Mouse (Mus musculus) neural tube, embryonic 11.5 days (tissue): ENCODE measurements around the gene Galntl6. TPM values are rescaled to one million over a fixed set of nuclear protein-coding genes. Genes with fewer than 3 reads are reported as not detected.

Source experiments
- ATAC-seq: fragments of 200-750 bp; cut with Nextera tagmentation; 2 replicates; pipeline ENCODE4 v1.8.0; 2017; ENCODE audit warnings: moderate number of reproducible peaks, mild to moderate bottlenecking, moderate TSS enrichment, moderate library complexity; ENCODE audit not compliant: insufficient read depth, low FRiP score, low TSS enrichment
- DNase-seq: peaks from one replicate; pipeline ENCODE4 v3.0.0-alpha.2; 2015; ENCODE audit warnings: low spot score
- H3K27ac ChIP-seq: fragments of 300-500 bp; sonication (generic); 2 replicates; pipeline ENCODE4 v1.5.1; 2014; ENCODE audit warnings: low read depth, mild to moderate bottlenecking, low read length
- H3K27me3 ChIP-seq: fragments of 300-500 bp; sonication (generic); 2 replicates; pipeline ENCODE4 v1.6.1; 2014; ENCODE audit warnings: mild to moderate bottlenecking, low read length, mixed read lengths; ENCODE audit not compliant: control insufficient read depth, insufficient read depth
- H3K36me3 ChIP-seq: fragments of 300-500 bp; sonication (generic); 2 replicates; pipeline ENCODE4 v1.6.1; 2014; ENCODE audit warnings: mild to moderate bottlenecking, low read length, moderate library complexity, mixed read lengths; ENCODE audit not compliant: control insufficient read depth, insufficient read depth
- H3K4me1 ChIP-seq: fragments of 300-500 bp; sonication (generic); 2 replicates; pipeline ENCODE4 v1.6.1; 2014; ENCODE audit warnings: low read length, mixed read lengths; ENCODE audit not compliant: control insufficient read depth, insufficient read depth
- H3K4me2 ChIP-seq: fragments of 300-500 bp; sonication (generic); 2 replicates; pipeline ENCODE4 v1.6.1; 2014; ENCODE audit warnings: low read depth, mild to moderate bottlenecking, moderate library complexity
- H3K4me3 ChIP-seq: fragments of 300-500 bp; sonication (generic); 2 replicates; pipeline ENCODE4 v1.5.1; 2014; ENCODE audit warnings: low read depth, low read length
- H3K9ac ChIP-seq: fragments of 300-500 bp; sonication (generic); 2 replicates; pipeline ENCODE4 v1.6.1; 2014; ENCODE audit warnings: mild to moderate bottlenecking, low read length
- H3K9me3 ChIP-seq: fragments of 300-500 bp; sonication (generic); 2 replicates; pipeline ENCODE4 v1.6.1; 2016; ENCODE audit warnings: low read length; ENCODE audit not compliant: control insufficient read depth
- WGBS: fragments of 180-500 bp; shearing (Covaris S2); extraction: QIAGEN DNeasy Blood & Tissue Kit; methylation state at CpG from one replicate; pipeline ENCODE4 v1.1.7; 2014; 5-methylcytosine and 5-hydroxymethylcytosine counted together
- polyA plus RNA-seq: library from polyadenylated mRNA; unstranded; fragments of >200 nt; fragmentation: Nextera tagmentation; extraction: Ambion mirVana; gene quantifications from 2 replicates; pipeline ENCODE4 v1.2.1, GENCODE M21; 2014

Galntl6 gene
- polyA plus RNA-seq, 1 experiment from 2014 or later: 3.3 TPM

GRCm38 (mm10) chr8:57962286-57963110 is 949.9 kb downstream of the Galntl6 start:
- H3K27ac ChIP-seq: no peak overlapping the region
- H3K9ac ChIP-seq: no peak overlapping the region
- 0 out of 2 replicates have a peak, but pooled peaks cover 5% of the 10 kb centered on the region for H3K4me1 ChIP-seq
- H3K27me3 ChIP-seq: no peaks in the 10 kb centered on the region
- no peaks in the 10 kb centered on the region for H3K9me3 ChIP-seq
- DNase-seq: no peak
- no peak overlapping the region for H3K4me2 ChIP-seq
- no peak overlapping the region for H3K4me3 ChIP-seq
- WGBS: 37% methylated on average over 12 of the region's 12 CpGs
- H3K36me3 ChIP-seq: no peaks in the 10 kb centered on the region
- ATAC-seq: no peak

GRCm38 (mm10) chr8:57959136-57959535 is 953.3 kb downstream of the Galntl6 start:
- no peak overlapping the region for H3K4me2 ChIP-seq
- H3K4me3 ChIP-seq: no peak overlapping the region
- H3K27me3 ChIP-seq: no peaks in the 10 kb centered on the region
- ATAC-seq (no peak), DNase-seq (no peak)
- H3K4me1 ChIP-seq: 0 out of 2 replicates have a peak, but pooled peaks cover 5% of the 10 kb centered on the region
- no peaks in the 10 kb centered on the region for H3K9me3 ChIP-seq
- no peak overlapping the region for H3K27ac ChIP-seq
- 64% methylated on average over 3 of the region's 3 CpGs for whole genome bisulfite sequencing
- no peak overlapping the region for H3K9ac ChIP-seq
- no peaks in the 10 kb centered on the region for H3K36me3 ChIP-seq

GRCm38 (mm10) chr8:57958121-57958901 is 954.1 kb downstream of the Galntl6 start:
- Histone ChIP-seq H3K9ac (no peak overlapping the region), H3K4me3 (no peak overlapping the region), H3K36me3 (no peaks in the 10 kb centered on the region), H3K9me3 (no peaks in the 10 kb centered on the region), H3K4me2 (no peak overlapping the region), H3K27me3 (no peaks in the 10 kb centered on the region), H3K4me1 (0 out of 2 replicates have a peak, but pooled peaks cover 5% of the 10 kb centered on the region), H3K27ac (no peak overlapping the region)
- ATAC-seq: no peak; the same call in 1 of the 2 replicates
- WGBS: 35% methylated on average over 16 of the region's 16 CpGs
- peak; percentile 44 for DNase-seq

GRCm38 (mm10) chr8:57955501-57955900 is 956.9 kb downstream of the Galntl6 start:
- Histone ChIP-seq H3K9me3 (no peaks in the 10 kb centered on the region), H3K36me3 (no peaks in the 10 kb centered on the region), H3K9ac (no peak overlapping the region), H3K4me3 (no peak overlapping the region), H3K4me1 (0 out of 2 replicates have a peak, but pooled peaks cover 5% of the 10 kb centered on the region), H3K27ac (no peak overlapping the region), H3K4me2 (no peak overlapping the region), H3K27me3 (no peaks in the 10 kb centered on the region)
- ATAC-seq (no peak), DNase-seq (no peak)
- WGBS: 88% methylated on average over 7 of the region's 7 CpGs

GRCm38 (mm10) chr8:57941113-57941512 is 971.3 kb downstream of the Galntl6 start:
- no peaks in the 10 kb centered on the region for H3K4me1 ChIP-seq
- no peak overlapping the region for H3K9ac ChIP-seq
- WGBS: 84% methylated on average over 2 of the region's 2 CpGs
- no peaks in the 10 kb centered on the region for H3K9me3 ChIP-seq
- no peaks in the 10 kb centered on the region for H3K36me3 ChIP-seq
- ATAC-seq (no peak), DNase-seq (no peak)
- no peak overlapping the region for H3K4me3 ChIP-seq
- no peak overlapping the region for H3K4me2 ChIP-seq
- H3K27ac ChIP-seq: no peak overlapping the region
- no peaks in the 10 kb centered on the region for H3K27me3 ChIP-seq

GRCm38 (mm10) chr8:57939856-57940420 is 972.5 kb downstream of the Galntl6 start:
- Histone ChIP-seq H3K4me2 (no peak overlapping the region), H3K27me3 (no peaks in the 10 kb centered on the region), H3K27ac (no peak overlapping the region), H3K9me3 (no peaks in the 10 kb centered on the region), H3K36me3 (no peaks in the 10 kb centered on the region), H3K4me3 (no peak overlapping the region), H3K4me1 (no peaks in the 10 kb centered on the region), H3K9ac (no peak overlapping the region)
- DNase-seq: no peak
- WGBS: 72% methylated on average over 5 of the region's 5 CpGs
- no peak for ATAC-seq

- no peak overlapping the region for H3K4me2 ChIP-seq
- H3K4me3 ChIP-seq: no peak overlapping the region
- no peaks in the 10 kb centered on the region for H3K36me3 ChIP-seq
- peak; percentile 43; the same call in 1 of the 2 replicates for ATAC-seq
- no peaks in the 10 kb centered on the region for H3K9me3 ChIP-seq
- H3K27ac ChIP-seq: no peak overlapping the region
- 25% methylated on average over 8 of the region's 8 CpGs for WGBS
- no peaks in the 10 kb centered on the region for H3K27me3 ChIP-seq
- H3K9ac ChIP-seq: no peak overlapping the region
- H3K4me1 ChIP-seq: no peaks in the 10 kb centered on the region
- peak; percentile 69 for DNase-seq
Observed at GRCm38 (mm10) chr8:57939177-57939855, 973.1 kb downstream of the Galntl6 start.

GRCm38 (mm10) chr8:57927074-57927473 is 985.4 kb downstream of the Galntl6 start:
- no peak for DNase-seq
- 76% methylated on average over 6 of the region's 6 CpGs for WGBS
- Histone ChIP-seq H3K4me1 (peaks cover 8% of the 10 kb centered on the region; the same call in 1 of the 2 replicates), H3K36me3 (no peaks in the 10 kb centered on the region), H3K27ac (no peak overlapping the region), H3K4me2 (no peak overlapping the region), H3K27me3 (no peaks in the 10 kb centered on the region), H3K9me3 (no peaks in the 10 kb centered on the region), H3K9ac (no peak overlapping the region), H3K4me3 (no peak overlapping the region)
- no peak for ATAC-seq
